Mouse (Mus musculus) forebrain, postnatal 0 days (tissue): Measurements from ENCODE around the gene Agpat1. TPM values are rescaled to one million over a fixed set of nuclear protein-coding genes. Genes with fewer than 3 reads are reported as not detected.
A peak's percentile ranks its signal among the peaks of the same experiment; 100 is the strongest.

Source experiments
- ATAC-seq: fragments of 200-750 bp; cut with Nextera tagmentation; 2 replicates; pipeline ENCODE4 v1.8.0; 2017; ENCODE audit warnings: mild to moderate bottlenecking, moderate library complexity
- DNase-seq: peaks from one replicate; pipeline ENCODE4 v3.0.0-alpha.2; 2015
- H3K27ac ChIP-seq: fragments of 300-500 bp; sonication (generic); 2 replicates; pipeline ENCODE4 v1.5.1; 2014; ENCODE audit warnings: low read depth, mild to moderate bottlenecking, antibody characterized with exemption, low read length, moderate library complexity, mixed read lengths
- H3K27me3 ChIP-seq: fragments of 300-500 bp; sonication (generic); 2 replicates; pipeline ENCODE4 v1.6.1; 2014; ENCODE audit warnings: mild to moderate bottlenecking, low read length, mixed read lengths; ENCODE audit not compliant: insufficient read depth
- H3K36me3 ChIP-seq: fragments of 300-500 bp; sonication (generic); 2 replicates; pipeline ENCODE4 v1.6.1; 2014; ENCODE audit warnings: mild to moderate bottlenecking, moderate library complexity; ENCODE audit not compliant: insufficient read depth
- H3K4me1 ChIP-seq: fragments of 300-500 bp; sonication (generic); 2 replicates; pipeline ENCODE4 v1.6.1; 2014; ENCODE audit warnings: antibody characterized with exemption; ENCODE audit not compliant: insufficient read depth
- H3K4me2 ChIP-seq: fragments of 300-500 bp; sonication (generic); 2 replicates; pipeline ENCODE4 v1.6.1; 2014; ENCODE audit warnings: low read depth, mild to moderate bottlenecking, moderate library complexity
- H3K4me3 ChIP-seq: fragments of 300-500 bp; sonication (generic); 2 replicates; pipeline ENCODE4 v1.5.1; 2014; ENCODE audit warnings: low read depth, low read length, mixed read lengths
- H3K9ac ChIP-seq: fragments of 300-500 bp; sonication (generic); 2 replicates; pipeline ENCODE4 v1.6.1; 2014; ENCODE audit warnings: mild to moderate bottlenecking
- H3K9me3 ChIP-seq: fragments of 300-500 bp; sonication (generic); 2 replicates; pipeline ENCODE4 v1.6.1; 2016; ENCODE audit warnings: low read length
- CTCF ChIP-seq: sonication (generic); IDR thresholded peaks from 2 replicates; pipeline ENCODE4 v1.5.1; 2016; ENCODE audit warnings: antibody characterized with exemption, control low read depth, low read depth
- WGBS: fragments of 180-500 bp; shearing (Covaris S2); extraction: QIAGEN DNeasy Blood & Tissue Kit; methylation state at CpG from one replicate; pipeline ENCODE4 v1.1.7; 2014; 5-methylcytosine and 5-hydroxymethylcytosine counted together
- polyA plus RNA-seq: library from polyadenylated mRNA; unstranded; fragments of >200 nt; fragmentation: Nextera tagmentation; extraction: Ambion mirVana; gene quantifications from 2 replicates; pipeline ENCODE4 v1.2.1, GENCODE M21; 2015
- total RNA-seq: library from RNA; depleted of rRNA; stranded (reverse); fragments of >200 nt; gene quantifications from 2 replicates; pipeline ENCODE4 v1.2.3, GENCODE M21; 2014

The Agpat1 gene
- total and polyA plus RNA-seq, 2 experiments from 2014 or later = 104 to 217 TPM

GRCm38 (mm10) chr17:34643944-34644343 is 39.9 kb downstream of the Agpat1 start:
- no peak for DNase-seq
- Histone ChIP-seq H3K27me3 (no peaks in the 10 kb centered on the region), H3K36me3 (0 out of 2 replicates have a peak, but pooled peaks cover 5% of the 10 kb centered on the region), H3K4me2 (no peak overlapping the region), H3K9ac (no peak overlapping the region), H3K27ac (0 out of 2 replicates have a peak overlapping the region, but pooled peaks have one; percentile 2), H3K4me3 (no peak overlapping the region), H3K4me1 (peaks cover 17% of the 10 kb centered on the region), H3K9me3 (no peaks in the 10 kb centered on the region)
- ATAC-seq = no peak
- TF ChIP-seq CTCF = no peak
- 86% methylated on average over 10 of the region's 10 CpGs for WGBS

- Histone ChIP-seq H3K27ac (peak within 1 kb of the TSS; percentile 74), H3K4me1 (peaks cover 17% of the 10 kb centered on the region), H3K4me2 (peak within 1 kb of the TSS; percentile 60), H3K27me3 (no peaks in the 10 kb centered on the region), H3K9me3 (no peaks in the 10 kb centered on the region), H3K9ac (peak within 1 kb of the TSS; percentile 55), H3K36me3 (peaks cover 11% of the 10 kb centered on the region), H3K4me3 (peak within 1 kb of the TSS; percentile 52)
- peak; percentile 82 for ATAC-seq
- no peak for TF ChIP-seq CTCF
- 1% methylated on average over 16 of the region's 16 CpGs for WGBS
- DNase-seq = peak; percentile 98
These were observed 40.5 kb downstream of the Agpat1 start, which contains the start of gene Fkbpl for GRCm38 (mm10) chr17:34644608-34645007. TSS of gene Fkbpl (plus strand) at chr17:34644764.

GRCm38 (mm10) chr17:34645256-34645829 is 41.3 kb downstream of the Agpat1 start:
- no peak for ATAC-seq
- H3K4me2 ChIP-seq = peak overlapping the region; percentile 60
- peak overlapping the region; percentile 55 for H3K9ac ChIP-seq

GRCm38 (mm10) chr17:34645831-34646511 is 41.9 kb downstream of the Agpat1 start:
- H3K4me1 ChIP-seq = peaks cover 17% of the 10 kb centered on the region
- H3K27me3 ChIP-seq = no peaks in the 10 kb centered on the region
- 86% methylated on average over 30 of the region's 30 CpGs for WGBS
- no peak for TF ChIP-seq CTCF
- H3K9me3 ChIP-seq = no peaks in the 10 kb centered on the region
- DNase-seq (no peak), ATAC-seq (no peak)
- H3K4me3 ChIP-seq = no peak overlapping the region
- 0 out of 2 replicates have a peak overlapping the region, but pooled peaks have one; percentile 33 for H3K4me2 ChIP-seq
- H3K36me3 ChIP-seq = peaks cover 24% of the 10 kb centered on the region
- H3K27ac ChIP-seq = no peak overlapping the region
- no peak overlapping the region for H3K9ac ChIP-seq

More at GRCm38 (mm10) chr17:34645256-34645829, 41.3 kb downstream of the Agpat1 start:
- H3K4me1 ChIP-seq = peaks cover 17% of the 10 kb centered on the region
- H3K27ac ChIP-seq = peak overlapping the region; percentile 74; the same call in 1 of the 2 replicates
- WGBS = 47% methylated on average over 10 of the region's 10 CpGs
- no peaks in the 10 kb centered on the region for H3K27me3 ChIP-seq
- H3K4me3 ChIP-seq = peak overlapping the region; percentile 52
- no peak for DNase-seq
- no peak for TF ChIP-seq CTCF
- H3K36me3 ChIP-seq = peaks cover 18% of the 10 kb centered on the region
- no peaks in the 10 kb centered on the region for H3K9me3 ChIP-seq

- Histone ChIP-seq H3K4me2 (peak within 1 kb of the TSS; percentile 89), H3K27ac (peak within 1 kb of the TSS; percentile 86), H3K4me1 (peaks cover 17% of the 10 kb centered on the region), H3K36me3 (peaks cover 36% of the 10 kb centered on the region), H3K27me3 (no peaks in the 10 kb centered on the region), H3K9me3 (no peaks in the 10 kb centered on the region), H3K9ac (peak within 1 kb of the TSS; percentile 93), H3K4me3 (peak within 1 kb of the TSS; percentile 96)
- WGBS = 1% methylated on average over 61 of the region's 66 CpGs
- ATAC-seq (peak; percentile 97), DNase-seq (peak; percentile 98)
- TF ChIP-seq CTCF = no peak
These were observed 43.1 kb downstream of the Agpat1 start, which contains the start of gene Atf6b for GRCm38 (mm10) chr17:34646906-34647787. TSS of gene Atf6b (plus strand) at chr17:34647146.

GRCm38 (mm10) chr17:34648141-34648890 is 44.3 kb downstream of the Agpat1 start:
- 80% methylated on average over 16 of the region's 16 CpGs for WGBS
- no peaks in the 10 kb centered on the region for H3K9me3 ChIP-seq
- H3K4me3 ChIP-seq = peak overlapping the region; percentile 96
- H3K27me3 ChIP-seq = no peaks in the 10 kb centered on the region
- H3K36me3 ChIP-seq = peaks cover 48% of the 10 kb centered on the region
- DNase-seq (no peak), ATAC-seq (no peak)
- no peak for TF ChIP-seq CTCF
- peak overlapping the region; percentile 89 for H3K4me2 ChIP-seq
- no peak overlapping the region for H3K9ac ChIP-seq
- H3K27ac ChIP-seq = no peak overlapping the region
- H3K4me1 ChIP-seq = peaks cover 17% of the 10 kb centered on the region
